Mouse (Mus musculus) embryonic facial prominence, embryonic 15.5 days (tissue): ENCODE measurements around the gene Coro6. TPM values are rescaled to one million over a fixed set of nuclear protein-coding genes. Genes with fewer than 3 reads are reported as not detected.

Experiments
- ATAC-seq: fragments of 200-750 bp; cut with Nextera tagmentation; 2 replicates; pipeline ENCODE4 v1.8.0; 2017; ENCODE audit warnings: low read depth, moderate TSS enrichment; ENCODE audit not compliant: insufficient number of reproducible peaks, low FRiP score, low TSS enrichment
- H3K27ac ChIP-seq: fragments of 300-500 bp; sonication (generic); replicated peaks from 2 replicates; pipeline ENCODE4 v1.5.1; 2015; ENCODE audit warnings: mild to moderate bottlenecking, inconsistent platforms
- H3K27me3 ChIP-seq: fragments of 300-500 bp; sonication (generic); 2 replicates; pipeline ENCODE4 v1.6.1; 2015; ENCODE audit warnings: inconsistent platforms
- H3K36me3 ChIP-seq: fragments of 300-500 bp; sonication (generic); 2 replicates; pipeline ENCODE4 v1.6.1; 2015; ENCODE audit warnings: mild to moderate bottlenecking, inconsistent platforms
- H3K4me1 ChIP-seq: fragments of 300-500 bp; sonication (generic); 2 replicates; pipeline ENCODE4 v1.6.1; 2015; ENCODE audit warnings: inconsistent platforms
- H3K4me2 ChIP-seq: fragments of 300-500 bp; sonication (generic); replicated peaks from 2 replicates; pipeline ENCODE4 v1.6.1; 2015; ENCODE audit warnings: mild to moderate bottlenecking, inconsistent platforms
- H3K4me3 ChIP-seq: fragments of 300-500 bp; sonication (generic); replicated peaks from 2 replicates; pipeline ENCODE4 v1.5.1; 2015; ENCODE audit warnings: mild to moderate bottlenecking, inconsistent platforms
- H3K9ac ChIP-seq: fragments of 300-500 bp; sonication (generic); 2 replicates; pipeline ENCODE4 v1.6.1; 2015; ENCODE audit warnings: inconsistent platforms
- H3K9me3 ChIP-seq: fragments of 300-500 bp; sonication (generic); replicated peaks from 2 replicates; pipeline ENCODE4 v1.6.1; 2016; ENCODE audit warnings: inconsistent platforms
- WGBS: fragments of 180-500 bp; shearing (Covaris S2); methylation state at CpG from one replicate; pipeline ENCODE4 v1.1.7; 2015; 5-methylcytosine and 5-hydroxymethylcytosine counted together
- polyA plus RNA-seq: library from polyadenylated mRNA; unstranded; fragments of >200 nt; fragmentation: Nextera tagmentation; extraction: Ambion mirVana; gene quantifications from 2 replicates; pipeline ENCODE4 v1.2.1, GENCODE M21; 2015

Coro6 gene
- polyA plus RNA-seq, 1 experiment from 2014 or later, result 2.4 TPM

DNA sequence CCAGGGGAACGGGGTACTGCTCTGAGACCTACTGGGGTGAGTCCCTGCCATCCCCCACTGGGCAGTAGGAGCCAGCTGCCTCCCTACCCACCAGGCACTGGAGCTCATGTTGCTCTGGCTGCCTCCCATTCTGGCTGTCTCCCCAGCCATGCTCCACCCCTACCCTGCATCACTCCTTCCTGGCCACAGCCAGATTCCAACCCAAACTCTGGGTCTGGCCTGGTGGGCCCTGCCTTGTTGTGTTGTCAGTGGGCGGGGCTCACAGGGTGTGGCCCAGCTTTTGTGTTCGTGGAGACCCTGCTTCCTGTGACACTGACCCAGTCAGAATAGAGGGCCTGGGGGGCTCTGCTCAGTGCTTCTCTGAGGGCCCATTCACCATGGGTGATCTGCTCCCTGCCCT is 41.3 kb downstream of the Coro6 start:
- H3K9me3 ChIP-seq, result no peaks in the 10 kb centered on the region
- no peaks in the 10 kb centered on the region for H3K27me3 ChIP-seq
- H3K4me1 ChIP-seq, result peaks cover 54% of the 10 kb centered on the region
- H3K4me3 ChIP-seq, result no peak overlapping the region
- WGBS, result 61% methylated on average over 3 of the region's 3 CpGs
- H3K27ac ChIP-seq, result no peak overlapping the region; the same call in 1 of the 2 replicates
- peak; percentile 52 for ATAC-seq
- peaks cover 80% of the 10 kb centered on the region for H3K36me3 ChIP-seq
- H3K9ac ChIP-seq, result no peak overlapping the region
- no peak overlapping the region for H3K4me2 ChIP-seq

DNA sequence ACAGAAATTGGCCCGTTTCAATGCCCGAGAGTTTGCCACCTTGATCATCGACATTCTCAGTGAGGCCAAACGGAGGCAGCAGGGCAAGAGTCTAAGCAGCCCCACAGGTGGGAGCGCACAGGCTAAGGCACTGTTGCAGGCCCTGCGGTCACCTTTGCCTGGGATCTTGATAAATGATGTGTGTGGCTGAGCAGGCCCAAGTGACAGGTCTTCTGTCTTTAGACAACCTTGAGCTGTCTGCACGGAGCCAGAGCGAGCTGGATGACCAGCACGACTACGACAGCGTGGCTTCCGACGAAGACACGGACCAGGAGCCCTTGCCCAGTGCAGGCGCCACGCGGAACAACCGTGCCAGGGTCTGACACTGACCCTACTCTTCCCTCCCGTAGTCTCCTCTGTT is 42.2 kb downstream of the Coro6 start:
- Histone ChIP-seq H3K27me3 (no peaks in the 10 kb centered on the region), H3K4me3 (no peak overlapping the region), H3K4me2 (no peak overlapping the region), H3K9me3 (no peaks in the 10 kb centered on the region), H3K9ac (no peak overlapping the region), H3K36me3 (peaks cover 75% of the 10 kb centered on the region), H3K27ac (0 out of 2 replicates have a peak overlapping the region, but pooled peaks have one; percentile 35), H3K4me1 (peaks cover 52% of the 10 kb centered on the region)
- ATAC-seq, result no peak
- 94% methylated on average over 19 of the region's 19 CpGs for WGBS

DNA sequence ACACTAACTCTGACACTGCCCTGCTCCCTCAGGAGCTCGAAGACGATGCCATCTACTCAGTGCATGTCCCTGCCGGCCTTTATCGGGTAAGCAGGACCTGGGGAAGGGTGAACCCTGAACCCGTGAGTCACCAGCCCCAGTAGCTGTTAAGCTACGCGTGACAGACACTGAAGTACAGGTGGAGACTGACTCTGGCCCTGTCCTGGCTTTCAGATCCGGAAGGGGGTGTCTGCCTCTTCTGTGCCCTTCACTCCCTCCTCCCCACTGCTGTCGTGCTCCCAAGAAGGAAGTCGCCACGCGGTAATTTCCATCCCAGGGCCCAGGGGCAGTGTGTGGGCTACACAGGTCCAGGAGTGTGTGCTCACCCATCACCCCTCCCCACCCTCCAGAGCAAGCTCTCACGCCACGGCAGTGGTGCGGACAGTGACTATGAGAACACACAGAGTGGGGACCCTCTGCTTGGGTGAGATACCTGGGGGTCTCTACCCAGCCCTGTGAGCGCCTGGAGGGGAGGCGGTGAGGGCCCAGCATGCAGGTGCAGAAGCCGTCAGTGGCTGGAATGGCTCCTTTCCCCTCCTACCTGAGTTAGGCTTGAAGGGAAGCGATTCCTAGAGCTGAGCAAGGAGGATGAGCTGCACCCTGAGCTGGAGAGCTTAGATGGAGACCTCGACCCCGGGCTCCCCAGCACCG is 43.2 kb downstream of the Coro6 start:
- H3K27me3 ChIP-seq, result no peaks in the 10 kb centered on the region
- 86% methylated on average over 22 of the region's 22 CpGs for WGBS
- no peak overlapping the region for H3K9ac ChIP-seq
- H3K4me2 ChIP-seq, result no peak overlapping the region
- no peaks in the 10 kb centered on the region for H3K9me3 ChIP-seq
- 0 out of 2 replicates have a peak overlapping the region, but pooled peaks have one; percentile 22 for H3K27ac ChIP-seq
- ATAC-seq, result no peak
- H3K4me1 ChIP-seq, result peaks cover 41% of the 10 kb centered on the region
- H3K36me3 ChIP-seq, result peaks cover 70% of the 10 kb centered on the region
- no peak overlapping the region for H3K4me3 ChIP-seq

DNA sequence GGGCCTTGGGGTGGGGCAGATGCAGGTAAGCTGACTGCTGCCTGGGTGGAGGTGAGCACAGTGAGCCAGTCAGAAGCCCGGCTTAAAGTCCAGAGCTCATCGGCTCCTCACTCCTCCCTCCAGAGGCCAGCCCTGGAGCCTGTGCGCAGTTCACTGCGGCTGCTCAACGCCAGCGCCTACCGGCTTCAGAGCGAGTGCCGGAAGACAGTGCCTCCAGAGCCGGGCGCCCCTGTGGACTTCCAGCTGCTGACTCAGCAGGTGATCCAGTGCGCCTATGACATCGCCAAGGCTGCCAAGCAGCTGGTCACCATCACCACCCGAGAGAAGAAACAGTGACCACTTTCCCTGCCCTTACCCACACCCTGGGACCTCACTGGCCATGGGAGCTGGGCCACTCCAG is 44.1 kb downstream of the Coro6 start:
- H3K27ac ChIP-seq, result no peak overlapping the region

DNA sequence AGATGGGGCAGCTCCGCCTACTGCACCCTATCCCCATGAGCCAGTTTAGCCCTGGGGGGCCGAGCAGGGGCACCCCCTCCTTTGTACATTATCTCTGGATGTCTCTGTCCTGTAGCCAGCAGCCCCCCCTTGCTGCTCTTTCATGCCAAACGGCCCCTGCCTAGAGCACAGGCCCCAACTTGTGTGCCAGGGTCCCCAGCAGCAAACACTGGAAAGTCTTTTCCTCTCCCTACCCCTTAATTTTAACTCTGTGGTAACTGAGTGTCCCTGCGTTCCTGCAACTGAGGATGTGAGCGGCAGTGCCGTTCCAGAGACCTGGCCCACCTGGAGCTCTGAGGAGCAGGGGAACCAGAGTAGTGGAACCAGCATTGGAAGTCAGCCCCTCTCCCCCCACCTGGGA is 44.7 kb downstream of the Coro6 start:
- Histone ChIP-seq H3K4me2 (no peak overlapping the region), H3K4me3 (no peak overlapping the region), H3K27ac (peak overlapping the region; percentile 60; the same call in 1 of the 2 replicates), H3K27me3 (no peaks in the 10 kb centered on the region), H3K36me3 (peaks cover 62% of the 10 kb centered on the region), H3K4me1 (peaks cover 44% of the 10 kb centered on the region), H3K9ac (no peak overlapping the region), H3K9me3 (no peaks in the 10 kb centered on the region)
- WGBS, result 56% methylated on average over 6 of the region's 6 CpGs
- no peak for ATAC-seq

More for the DNA sequence above, 44.1 kb downstream of the Coro6 start:
- no peak for ATAC-seq
- no peak overlapping the region for H3K4me2 ChIP-seq
- H3K36me3 ChIP-seq, result peaks cover 63% of the 10 kb centered on the region
- no peak overlapping the region for H3K4me3 ChIP-seq
- no peak overlapping the region for H3K9ac ChIP-seq
- H3K4me1 ChIP-seq, result peaks cover 38% of the 10 kb centered on the region
- no peaks in the 10 kb centered on the region for H3K27me3 ChIP-seq
- 82% methylated on average over 14 of the region's 14 CpGs for WGBS
- no peaks in the 10 kb centered on the region for H3K9me3 ChIP-seq

DNA sequence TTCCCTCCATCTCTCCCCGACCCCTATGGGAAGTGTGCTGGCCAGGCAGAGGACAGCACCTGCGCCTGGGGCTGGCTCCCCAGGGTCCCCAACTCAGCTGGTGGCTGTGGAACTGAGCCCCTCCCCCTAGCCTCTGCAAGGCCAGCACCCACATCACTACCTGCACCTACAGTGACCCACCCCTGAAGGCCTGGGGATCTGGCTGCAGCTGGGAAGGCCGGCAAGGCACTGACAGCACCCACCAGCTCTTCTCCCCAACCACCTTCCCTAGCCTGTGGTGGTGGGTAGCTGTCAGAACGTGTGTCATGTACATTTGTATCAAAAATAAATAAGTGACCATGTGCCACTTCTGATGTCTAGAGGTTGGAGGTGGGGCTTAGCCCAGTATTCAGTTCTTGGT is 45.2 kb downstream of the Coro6 start:
- Histone ChIP-seq H3K36me3 (peaks cover 58% of the 10 kb centered on the region), H3K4me2 (no peak overlapping the region), H3K27me3 (no peaks in the 10 kb centered on the region), H3K27ac (peak overlapping the region; percentile 60), H3K4me3 (no peak overlapping the region), H3K9ac (no peak overlapping the region), H3K9me3 (no peaks in the 10 kb centered on the region), H3K4me1 (peaks cover 48% of the 10 kb centered on the region)
- ATAC-seq, result no peak
- WGBS, result 74% methylated on average over 4 of the region's 4 CpGs

DNA sequence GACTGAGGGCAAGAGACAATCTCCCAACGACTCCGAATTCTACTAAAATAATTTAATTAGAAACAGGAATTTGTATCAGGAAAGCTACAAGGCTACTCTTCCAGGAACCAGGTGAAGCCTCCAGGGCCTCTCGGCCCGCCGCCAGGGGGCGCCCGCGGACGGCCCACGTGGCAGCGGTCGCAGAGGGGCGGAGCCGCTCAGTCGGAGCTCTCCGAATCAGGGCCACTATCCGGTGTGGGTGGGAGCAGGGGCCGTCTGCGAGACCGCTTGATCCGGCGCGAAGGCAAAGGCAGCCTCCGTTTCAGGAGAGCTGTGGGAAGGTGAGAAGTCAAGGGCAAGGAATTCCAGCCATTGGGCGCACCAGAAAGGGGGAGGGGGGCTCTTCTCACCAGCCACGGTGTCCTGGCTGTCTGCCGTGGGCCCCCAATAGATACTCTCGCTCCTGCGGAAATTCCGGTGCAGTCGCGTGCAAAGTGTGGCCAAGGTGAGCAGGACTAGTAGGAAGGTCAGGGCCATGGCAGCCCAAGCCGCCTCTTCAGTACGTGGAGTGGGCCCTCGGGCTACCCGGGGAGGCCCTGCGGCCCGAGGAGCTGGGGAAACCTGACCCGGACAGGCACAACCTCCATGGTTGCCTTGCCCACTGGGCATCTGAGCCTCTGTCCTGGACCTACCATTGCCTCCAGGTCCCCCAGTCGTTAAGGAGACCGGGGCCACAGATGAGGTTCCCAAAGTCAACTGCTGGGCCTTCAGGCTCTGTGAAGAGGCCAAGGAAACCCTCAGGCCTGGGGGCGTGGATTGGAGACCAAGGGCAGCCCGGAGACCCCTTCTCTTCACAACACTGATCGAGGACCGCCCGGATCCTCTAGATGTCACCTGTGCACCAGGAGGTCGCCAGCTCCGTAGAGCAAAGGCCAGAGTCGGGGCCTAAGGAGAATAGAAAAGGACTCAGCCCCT is 46.1 kb downstream of the Coro6 start:
- peak; percentile 44 for ATAC-seq
- Histone ChIP-seq H3K27me3 (no peaks in the 10 kb centered on the region), H3K9ac (peak overlapping the region; percentile 26; the same call in 1 of the 2 replicates), H3K27ac (peak overlapping the region; percentile 60), H3K4me2 (peak overlapping the region; percentile 73), H3K36me3 (peaks cover 49% of the 10 kb centered on the region), H3K9me3 (no peaks in the 10 kb centered on the region), H3K4me3 (peak overlapping the region; percentile 39), H3K4me1 (peaks cover 42% of the 10 kb centered on the region)
- WGBS, result 17% methylated on average over 49 of the region's 49 CpGs

DNA sequence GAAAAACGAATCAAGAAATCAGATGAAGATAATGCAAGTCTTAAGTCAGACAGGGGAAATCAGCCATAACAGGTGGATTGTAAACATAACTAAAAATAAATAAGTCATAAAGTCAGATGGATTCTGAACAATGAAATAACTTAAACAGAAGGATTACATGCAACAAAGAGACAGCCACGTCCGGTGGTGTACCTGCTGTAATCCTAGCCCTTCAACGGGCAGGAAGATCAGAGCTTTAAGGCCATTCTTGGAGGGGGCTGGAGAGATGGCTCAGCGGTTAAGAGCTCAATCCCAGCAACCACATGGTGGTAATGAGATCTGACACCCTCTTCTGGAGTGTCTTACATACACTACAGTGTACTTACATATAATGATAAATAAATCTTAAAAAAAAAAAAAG is 49.1 kb downstream of the Coro6 start:
- H3K4me2 ChIP-seq, result peak overlapping the region; percentile 11

DNA sequence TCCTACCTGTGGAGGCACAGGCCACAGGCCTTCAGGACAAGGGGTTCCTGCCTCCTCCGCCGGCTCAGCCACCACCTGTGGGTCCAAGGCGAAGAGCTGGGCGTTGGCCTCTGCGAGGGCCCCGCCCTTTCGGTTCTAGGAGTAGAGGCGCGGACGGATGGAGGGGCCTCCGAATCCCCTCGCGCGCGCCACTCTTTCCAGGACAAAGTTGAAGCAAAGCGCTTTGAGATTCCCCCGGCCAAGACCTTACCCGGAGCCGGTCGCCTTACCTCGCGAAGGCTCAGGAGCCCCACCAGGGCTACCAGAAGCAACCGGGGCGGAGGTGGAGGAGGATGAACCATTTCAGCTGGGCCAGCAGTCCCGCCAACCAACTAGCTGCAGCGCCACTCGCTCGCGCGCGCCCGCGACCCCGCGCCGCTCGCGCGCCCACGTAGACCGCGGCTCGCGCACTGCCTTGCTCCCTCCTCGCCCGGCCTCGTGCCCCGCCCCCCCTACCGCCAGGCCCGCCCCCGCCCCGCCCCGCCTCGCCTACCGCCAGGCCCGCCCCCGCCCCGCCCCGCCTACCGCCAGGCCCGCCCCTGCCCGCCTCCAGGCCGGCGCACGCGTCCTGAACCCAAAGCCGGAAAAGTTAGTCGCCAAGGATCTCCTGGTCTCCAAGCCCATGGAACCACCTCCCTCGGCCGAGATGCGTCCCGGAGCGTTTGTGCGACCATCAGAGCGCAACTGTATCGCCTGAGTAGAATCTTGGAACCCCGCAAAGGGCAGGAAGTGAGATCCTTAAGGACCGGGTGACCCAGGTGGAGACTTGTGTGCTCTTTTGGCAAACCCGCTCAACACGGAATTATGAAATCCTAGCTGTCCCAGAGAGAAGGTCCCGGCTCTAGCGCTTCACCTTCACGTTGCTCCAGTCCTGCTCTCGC is 50.9 kb downstream of the Coro6 start:
- peak overlapping the region; percentile 76 for H3K4me3 ChIP-seq
- H3K36me3 ChIP-seq, result 0 out of 2 replicates have a peak, but pooled peaks cover 6% of the 10 kb centered on the region
- under 1% methylated on average over 73 of the region's 84 CpGs for WGBS
- peaks cover 52% of the 10 kb centered on the region for H3K4me1 ChIP-seq
- peak overlapping the region; percentile 90 for H3K4me2 ChIP-seq
- peak; percentile 79 for ATAC-seq
- no peaks in the 10 kb centered on the region for H3K9me3 ChIP-seq
- peak overlapping the region; percentile 85 for H3K27ac ChIP-seq
- peaks cover 31% of the 10 kb centered on the region for H3K27me3 ChIP-seq
- peak overlapping the region; percentile 76 for H3K9ac ChIP-seq

More for the DNA sequence above, 49.1 kb downstream of the Coro6 start:
- Histone ChIP-seq H3K27ac (no peak overlapping the region), H3K4me3 (no peak overlapping the region), H3K27me3 (peaks cover 17% of the 10 kb centered on the region), H3K36me3 (peaks cover 19% of the 10 kb centered on the region), H3K9ac (no peak overlapping the region), H3K4me1 (peaks cover 64% of the 10 kb centered on the region), H3K9me3 (no peaks in the 10 kb centered on the region)
- 76% methylated on average over 5 of the region's 5 CpGs for WGBS
- no peak for ATAC-seq

DNA sequence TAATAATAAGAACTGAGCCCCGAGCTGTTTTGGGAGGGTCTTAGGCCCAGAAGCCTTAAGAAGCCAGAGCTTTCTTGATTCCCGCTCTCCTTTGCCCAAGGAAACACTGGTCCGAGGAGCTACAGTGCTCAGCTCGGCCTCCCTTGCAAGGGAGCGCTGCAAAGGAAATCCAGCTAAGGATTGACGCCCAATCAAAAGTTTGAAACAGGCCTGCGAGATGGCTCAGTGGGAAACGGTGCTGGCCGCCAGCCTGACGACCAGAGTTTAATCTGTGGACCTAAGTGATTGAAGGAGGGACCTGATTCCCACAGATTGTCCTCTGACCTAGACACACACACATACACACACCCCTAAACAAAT is 51.6 kb downstream of the Coro6 start:
- Histone ChIP-seq H3K9me3 (no peaks in the 10 kb centered on the region), H3K4me2 (peak overlapping the region; percentile 90), H3K27ac (peak overlapping the region; percentile 58), H3K9ac (peak overlapping the region; percentile 39; the same call in 1 of the 2 replicates), H3K4me3 (peak overlapping the region; percentile 76), H3K36me3 (0 out of 2 replicates have a peak, but pooled peaks cover 6% of the 10 kb centered on the region), H3K4me1 (peaks cover 45% of the 10 kb centered on the region), H3K27me3 (peaks cover 34% of the 10 kb centered on the region)
- ATAC-seq, result no peak
- WGBS, result 8% methylated on average over 10 of the region's 10 CpGs
